Mouse (Mus musculus) liver, embryonic 11.5 days (tissue): ENCODE measurements around the gene Traf3. TPM values are rescaled to one million over a fixed set of nuclear protein-coding genes. Genes with fewer than 3 reads are reported as not detected.

Source experiments
- ATAC-seq: fragments of 200-750 bp; cut with Nextera tagmentation; replicated peaks from 2 replicates; pipeline ENCODE4 v1.8.0; 2017; ENCODE audit warnings: moderate number of reproducible peaks, mild to moderate bottlenecking, moderate TSS enrichment, moderate library complexity; ENCODE audit not compliant: low FRiP score
- DNase-seq: peaks from one replicate; pipeline ENCODE4 v3.0.0-alpha.2; 2017; ENCODE audit warnings: low spot score
- H3K27ac ChIP-seq: fragments of 300-500 bp; sonication (generic); 2 replicates; pipeline ENCODE4 v1.5.1; 2014; ENCODE audit warnings: mild to moderate bottlenecking, low read depth, low read length, control low read depth
- H3K27me3 ChIP-seq: fragments of 300-500 bp; sonication (generic); replicated peaks from 2 replicates; pipeline ENCODE4 v1.6.1; 2014; ENCODE audit warnings: low read length, mixed read lengths; ENCODE audit not compliant: control insufficient read depth, insufficient read depth
- H3K36me3 ChIP-seq: fragments of 300-500 bp; sonication (generic); 2 replicates; pipeline ENCODE4 v1.6.1; 2014; ENCODE audit warnings: mild to moderate bottlenecking, low read length, moderate library complexity, mixed read lengths; ENCODE audit not compliant: control insufficient read depth, insufficient read depth
- H3K4me1 ChIP-seq: fragments of 300-500 bp; sonication (generic); replicated peaks from 2 replicates; pipeline ENCODE4 v1.6.1; 2014; ENCODE audit warnings: low read length, mixed read lengths; ENCODE audit not compliant: control insufficient read depth, insufficient read depth
- H3K4me2 ChIP-seq: fragments of 300-500 bp; sonication (generic); 2 replicates; pipeline ENCODE4 v1.6.1; 2014; ENCODE audit warnings: mild to moderate bottlenecking, control low read depth, moderate library complexity
- H3K4me3 ChIP-seq: fragments of 300-500 bp; sonication (generic); 2 replicates; pipeline ENCODE4 v1.5.1; 2014; ENCODE audit warnings: low read depth, low read length, control low read depth
- H3K9ac ChIP-seq: fragments of 300-500 bp; sonication (generic); 2 replicates; pipeline ENCODE4 v1.6.1; 2014; ENCODE audit warnings: low read depth, low read length, control low read depth
- H3K9me3 ChIP-seq: fragments of 300-500 bp; sonication (generic); 2 replicates; pipeline ENCODE4 v1.6.1; 2016; ENCODE audit warnings: low read length, inconsistent platforms, mixed read lengths; ENCODE audit not compliant: control insufficient read depth
- WGBS: fragments of 180-500 bp; shearing (Covaris S2); extraction: QIAGEN DNeasy Blood & Tissue Kit; methylation state at CpG from one replicate; pipeline ENCODE4 v1.1.7; 2014; 5-methylcytosine and 5-hydroxymethylcytosine counted together
- polyA plus RNA-seq: library from polyadenylated mRNA; unstranded; fragments of >200 nt; fragmentation: Nextera tagmentation; extraction: Ambion mirVana; gene quantifications from 2 replicates; pipeline ENCODE4 v1.2.1, GENCODE M21; 2014

Traf3 gene
- 7.4 and 9.1 TPM in 2 replicates for polyA plus RNA-seq

DNA sequence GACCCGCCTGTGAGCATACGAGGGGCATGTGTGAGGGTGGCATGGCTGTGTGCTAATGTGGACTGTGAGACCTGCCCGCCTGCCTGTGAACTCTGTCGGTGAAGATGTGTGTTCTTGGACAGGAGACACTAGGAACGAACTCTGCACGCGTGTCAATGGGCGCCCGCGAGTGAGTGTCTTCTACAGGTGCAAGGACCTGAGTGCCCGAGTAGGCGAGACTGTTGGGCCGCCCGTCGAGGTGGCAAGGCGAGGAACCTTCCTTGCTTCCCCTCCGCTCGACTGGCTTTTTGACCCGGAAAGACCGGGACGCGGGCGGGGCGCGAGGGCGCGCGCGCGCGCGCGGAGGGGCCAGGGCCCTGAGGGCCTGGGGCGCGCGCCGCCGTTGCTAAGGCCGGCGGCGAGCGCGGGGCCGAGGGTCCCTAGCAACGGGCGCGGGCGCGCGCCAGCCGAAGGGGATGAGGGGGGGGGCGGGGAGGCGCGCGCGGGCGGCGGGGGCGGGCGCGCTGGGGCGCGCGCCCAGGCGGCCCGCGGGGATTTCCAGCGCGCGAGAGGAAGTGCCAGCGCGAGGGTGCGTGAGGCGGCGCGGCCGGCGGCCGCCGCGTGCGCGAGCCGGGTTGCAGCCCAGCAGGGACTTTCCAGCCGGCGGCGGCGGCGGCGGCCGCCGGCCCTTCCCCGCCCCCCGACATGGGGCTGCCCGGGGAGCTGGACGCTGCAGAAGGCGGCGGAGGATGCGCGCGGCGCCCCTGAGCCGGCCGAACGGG, at the start of gene Traf3:
Gene Traf3 (plus strand): TSS at position 540 of the 761 bp plus-strand sequence.
- no peaks in the 10 kb centered on the region for H3K27me3 ChIP-seq
- peak within 1 kb of the TSS; percentile 87 for H3K4me2 ChIP-seq
- H3K4me1 ChIP-seq = peaks cover 29% of the 10 kb centered on the region
- peak within 1 kb of the TSS; percentile 87 for H3K4me3 ChIP-seq
- H3K9me3 ChIP-seq = no peaks in the 10 kb centered on the region
- H3K9ac ChIP-seq = peak within 1 kb of the TSS; percentile 82
- DNase-seq = peak; percentile 78
- H3K27ac ChIP-seq = peak within 1 kb of the TSS; percentile 73
- H3K36me3 ChIP-seq = no peaks in the 10 kb centered on the region
- 4% methylated on average over 66 of the region's 105 CpGs for WGBS
- peak; percentile 67 for ATAC-seq

DNA sequence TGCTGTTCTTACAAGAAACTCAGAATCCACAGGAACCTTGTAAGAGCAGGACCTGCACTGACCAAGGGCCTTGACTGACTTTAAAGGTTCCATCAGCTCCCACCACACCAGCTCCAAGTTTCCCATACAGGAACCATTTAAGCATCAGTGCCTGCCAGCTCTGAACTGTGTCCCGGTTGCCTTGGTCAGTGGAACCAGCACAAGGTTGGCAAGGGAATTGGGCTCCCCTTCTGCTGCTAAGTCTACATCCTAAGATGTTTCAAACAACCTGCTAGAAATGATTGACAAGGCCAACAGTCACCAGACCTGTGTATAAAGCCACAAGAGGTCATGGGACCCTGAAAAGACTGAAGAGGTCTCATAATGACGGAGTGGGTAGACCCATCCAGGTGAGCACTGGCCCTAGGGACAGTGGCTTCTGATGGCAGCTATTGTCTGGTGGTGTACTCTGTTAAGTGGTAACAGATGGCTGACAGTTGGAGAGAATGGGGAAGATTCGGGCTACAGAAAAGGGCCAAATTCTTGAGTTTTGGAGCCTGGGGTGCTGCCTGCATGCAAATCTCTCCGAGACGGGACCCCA, 46.6 kb upstream of the Traf3 start:
- no peaks in the 10 kb centered on the region; the same call in 1 of the 2 replicates for H3K9me3 ChIP-seq
- no peak overlapping the region for H3K9ac ChIP-seq
- 94% methylated on average over 5 of the region's 5 CpGs for WGBS
- H3K36me3 ChIP-seq = peaks cover 14% of the 10 kb centered on the region
- H3K27ac ChIP-seq = no peak overlapping the region
- H3K4me2 ChIP-seq = no peak overlapping the region
- H3K4me1 ChIP-seq = peaks cover 5% of the 10 kb centered on the region; the same call in 1 of the 2 replicates
- DNase-seq (no peak), ATAC-seq (no peak)
- H3K4me3 ChIP-seq = no peak overlapping the region
- H3K27me3 ChIP-seq = no peaks in the 10 kb centered on the region

DNA sequence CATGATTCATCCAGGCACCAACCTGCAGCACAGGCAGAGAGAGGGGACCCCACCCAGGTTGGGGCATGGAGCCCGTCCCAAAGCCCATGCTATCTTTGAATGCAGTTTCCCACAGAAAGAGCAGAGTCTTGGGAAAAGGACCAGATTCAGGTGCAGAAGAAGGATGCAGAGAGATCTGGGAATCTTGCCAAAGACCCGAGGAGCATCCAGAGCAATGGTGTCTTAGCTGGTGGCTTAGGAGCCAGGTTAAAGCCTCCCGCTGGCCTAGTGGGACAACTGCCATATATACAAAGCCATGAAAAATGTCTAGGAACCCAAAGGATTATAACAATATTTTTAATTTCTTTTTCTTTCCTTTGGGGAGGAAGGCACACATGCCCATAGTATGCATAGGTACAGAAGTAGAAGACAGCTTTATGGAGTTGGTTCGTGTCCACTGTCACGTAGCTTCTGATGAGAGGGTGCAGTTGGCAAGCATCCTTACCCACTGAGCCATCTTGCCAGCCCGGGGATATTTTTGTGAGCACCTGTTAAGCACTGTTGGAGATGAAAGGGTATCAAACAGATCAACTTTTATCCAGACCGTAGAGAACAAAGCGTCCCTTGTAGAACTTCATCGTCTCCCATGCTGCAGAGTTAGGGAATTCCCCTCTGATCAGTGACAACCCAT, 45.1 kb upstream of the Traf3 start:
- Histone ChIP-seq H3K4me3 (no peak overlapping the region), H3K4me1 (peaks cover 2% of the 10 kb centered on the region; the same call in 1 of the 2 replicates), H3K9ac (no peak overlapping the region), H3K9me3 (no peaks in the 10 kb centered on the region; the same call in 1 of the 2 replicates), H3K4me2 (no peak overlapping the region), H3K27me3 (no peaks in the 10 kb centered on the region), H3K27ac (no peak overlapping the region), H3K36me3 (peaks cover 12% of the 10 kb centered on the region)
- no peak for ATAC-seq
- no peak for DNase-seq
- 90% methylated on average over 9 of the region's 9 CpGs for WGBS

DNA sequence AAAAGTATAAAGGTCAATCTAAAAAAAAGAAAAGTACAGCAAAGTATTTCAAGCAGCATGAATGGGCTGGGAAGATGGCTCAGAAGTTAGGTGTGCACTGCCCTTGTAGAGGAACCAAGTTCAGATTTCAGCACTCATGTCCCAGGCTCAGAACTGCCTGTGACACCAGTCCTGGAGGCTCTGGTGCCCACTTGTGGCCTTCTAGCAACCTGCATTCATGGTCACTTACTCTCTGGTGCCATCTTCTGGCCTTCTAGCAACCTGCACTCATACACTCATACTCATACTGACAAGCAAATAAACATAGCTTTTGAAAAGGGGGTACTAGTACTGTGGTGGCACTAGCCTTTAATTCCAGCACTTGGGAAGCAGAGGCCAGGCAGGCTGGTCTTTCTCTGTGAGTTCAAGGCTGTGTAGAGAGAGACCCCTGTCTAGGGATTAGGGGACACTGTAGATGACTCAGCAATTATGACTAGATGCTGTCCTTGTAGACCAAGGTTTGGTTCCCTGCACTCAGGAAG, 43.8 kb upstream of the Traf3 start:
- peaks cover 5% of the 10 kb centered on the region; the same call in 1 of the 2 replicates for H3K36me3 ChIP-seq
- no peak overlapping the region for H3K27ac ChIP-seq
- H3K9me3 ChIP-seq = no peaks in the 10 kb centered on the region; the same call in 1 of the 2 replicates
- ATAC-seq = 0 out of 2 replicates have a peak, but pooled peaks have one; percentile 32
- no peaks in the 10 kb centered on the region for H3K27me3 ChIP-seq
- H3K4me2 ChIP-seq = no peak overlapping the region
- H3K4me1 ChIP-seq = no peaks in the 10 kb centered on the region
- H3K4me3 ChIP-seq = no peak overlapping the region
- no peak overlapping the region for H3K9ac ChIP-seq
- no peak for DNase-seq

DNA sequence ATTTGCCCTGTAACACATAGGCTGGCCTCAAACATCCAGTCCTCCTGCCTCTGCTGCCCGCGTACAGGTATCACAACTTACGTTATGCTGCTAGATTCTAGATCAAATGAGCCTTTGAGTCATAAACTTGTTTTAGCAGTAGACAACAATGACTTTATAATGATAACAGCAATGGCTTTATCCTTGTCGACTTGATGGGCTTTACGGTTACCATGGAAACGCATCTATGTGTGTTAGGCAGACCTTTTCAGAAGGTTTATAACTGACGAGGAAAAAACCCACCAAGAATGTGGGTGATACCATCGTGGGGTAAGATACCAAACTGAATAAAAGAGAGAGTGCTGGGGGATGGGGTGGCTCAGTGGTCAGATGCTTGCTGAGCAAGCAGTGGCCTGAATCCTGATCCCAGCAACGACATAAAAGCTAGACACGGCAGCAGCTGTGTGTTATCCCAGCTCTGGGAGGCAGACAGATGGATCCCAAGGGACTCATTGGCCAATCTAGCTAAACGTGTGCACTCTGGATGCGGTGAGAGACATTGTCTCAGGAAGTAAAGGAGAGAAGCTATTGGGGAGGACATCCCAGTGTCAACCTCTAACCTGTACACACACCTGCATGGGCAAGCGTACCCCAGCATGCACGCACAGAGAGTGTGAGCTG, 41.4 kb upstream of the Traf3 start:
- Histone ChIP-seq H3K27ac (no peak overlapping the region), H3K27me3 (no peaks in the 10 kb centered on the region), H3K9me3 (no peaks in the 10 kb centered on the region; the same call in 1 of the 2 replicates), H3K9ac (no peak overlapping the region), H3K4me3 (no peak overlapping the region), H3K4me2 (no peak overlapping the region), H3K4me1 (no peaks in the 10 kb centered on the region), H3K36me3 (no peaks in the 10 kb centered on the region)
- DNase-seq (no peak), ATAC-seq (no peak)
- 82% methylated on average over 14 of the region's 14 CpGs for whole genome bisulfite sequencing

DNA sequence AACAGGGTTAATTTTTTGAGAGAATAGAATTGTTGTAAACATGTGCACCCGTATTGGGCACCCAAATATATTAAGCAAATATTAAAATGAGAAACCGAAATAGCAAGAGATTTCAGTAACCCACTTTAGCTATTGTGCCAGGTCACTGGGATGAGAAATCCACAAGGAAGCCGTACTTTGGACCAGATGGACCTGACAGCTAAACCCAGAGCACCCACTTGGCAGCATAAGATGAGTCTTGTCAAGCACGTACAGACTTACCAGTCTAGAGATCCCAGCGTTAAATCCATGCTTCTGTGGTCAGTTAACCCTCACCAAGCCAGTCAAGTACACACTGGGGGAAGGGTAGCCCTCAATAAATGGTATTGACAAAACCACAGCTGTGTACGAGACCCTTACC, 40.5 kb upstream of the Traf3 start:
- ATAC-seq (no peak), DNase-seq (no peak)
- H3K9ac ChIP-seq = no peak overlapping the region
- no peak overlapping the region for H3K4me2 ChIP-seq
- H3K4me3 ChIP-seq = no peak overlapping the region
- no peaks in the 10 kb centered on the region for H3K27me3 ChIP-seq
- no peaks in the 10 kb centered on the region for H3K36me3 ChIP-seq
- H3K27ac ChIP-seq = no peak overlapping the region
- no peaks in the 10 kb centered on the region; the same call in 1 of the 2 replicates for H3K9me3 ChIP-seq
- 79% methylated on average over 6 of the region's 6 CpGs for WGBS
- H3K4me1 ChIP-seq = no peaks in the 10 kb centered on the region

DNA sequence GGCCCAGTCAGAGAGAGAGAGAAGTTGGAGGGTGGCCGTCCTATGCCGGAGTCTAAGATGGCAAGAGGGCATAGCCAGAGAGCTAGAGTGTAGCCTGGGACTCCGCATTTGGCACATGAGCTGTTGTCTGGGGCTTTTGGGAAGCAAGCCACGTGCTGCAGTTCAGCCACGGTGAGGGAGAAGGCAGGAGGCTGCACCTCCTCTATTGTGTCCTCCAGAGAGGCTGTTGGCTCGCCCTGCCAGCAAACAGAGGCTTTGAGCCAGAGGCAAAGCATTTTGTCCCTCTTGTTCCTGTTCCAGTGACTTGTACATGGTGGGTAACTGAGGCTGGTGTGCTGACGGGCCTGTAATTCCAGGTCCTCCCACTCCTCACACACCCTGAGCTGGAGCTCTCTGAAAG, 32.0 kb upstream of the Traf3 start:
- WGBS = 79% methylated on average over 7 of the region's 7 CpGs
- Histone ChIP-seq H3K4me1 (no peaks in the 10 kb centered on the region; the same call in 1 of the 2 replicates), H3K27me3 (no peaks in the 10 kb centered on the region), H3K9ac (no peak overlapping the region), H3K9me3 (no peaks in the 10 kb centered on the region), H3K27ac (no peak overlapping the region), H3K4me2 (no peak overlapping the region), H3K36me3 (no peaks in the 10 kb centered on the region), H3K4me3 (no peak overlapping the region)
- no peak for ATAC-seq
- no peak for DNase-seq
